Mouse (Mus musculus): Measurements from ENCODE around the gene Ube2k. TPM values are rescaled to one million over a fixed set of nuclear protein-coding genes. Genes with fewer than 3 reads are reported as not detected.
"Not testable (repeated sequence)": the region's sequence is repeated elsewhere in the genome, so short reads cannot be mapped to it uniquely, and the experiment has no call there.

Gene Ube2k
- total RNA-seq (2014; fragmentation: Nextera tagmentation) (151 and 175 TPM in 2 replicates), total RNA-seq (2017) (34.3 and 49.7 TPM in 2 replicates)

DNA sequence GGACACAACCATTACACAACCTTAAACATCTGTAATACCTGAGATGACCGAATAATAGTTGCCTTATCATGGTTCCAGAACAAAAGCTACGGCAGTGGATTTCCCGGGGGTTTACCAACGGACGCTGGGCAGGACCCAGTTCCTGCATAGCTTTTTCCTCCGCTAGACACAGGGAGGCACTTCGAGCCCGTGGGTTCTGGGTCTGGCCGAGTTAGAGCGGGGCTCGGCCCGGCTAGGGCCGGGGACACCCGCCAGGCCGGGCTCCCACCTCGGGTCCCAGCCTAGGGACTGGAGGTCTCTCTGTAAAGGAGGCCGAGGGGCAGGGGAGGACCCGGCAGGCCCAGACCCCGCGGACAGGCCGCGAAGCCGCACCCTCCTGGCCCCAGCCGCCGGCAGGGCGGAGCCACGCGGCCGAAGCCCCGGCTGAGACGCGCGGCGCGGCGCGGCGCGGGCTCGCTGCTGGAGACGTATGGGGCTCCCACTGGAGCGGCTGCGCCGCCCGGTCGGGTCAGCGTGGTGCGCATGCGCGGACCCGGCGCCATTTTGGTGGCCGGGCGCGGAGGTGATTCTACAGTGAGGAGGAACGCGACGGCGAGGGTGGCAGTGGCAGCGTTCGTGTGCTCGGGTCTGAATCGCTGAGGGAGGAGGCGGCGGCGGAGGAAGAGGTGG is at the start of gene Ube2k, which contains the start of gene Smim14:
TSS of gene Ube2k (plus strand) at position 483 of the 669 bp plus-strand sequence.
TSS of gene Smim14 (minus strand) at position 434 of the 669 bp plus-strand sequence.
- ATAC-seq (replicated peaks; ENCODE audit: poor library complexity, severe bottlenecking): peak; percentile 79

GRCm38 (mm10) chr5:65487381-65487780 is 49.7 kb upstream of the Ube2k start:
- ATAC-seq (replicated peaks; ENCODE audit: poor library complexity, severe bottlenecking): no peak

GRCm38 (mm10) chr5:65488725-65489124 is 48.3 kb upstream of the Ube2k start:
- no peak for ATAC-seq (replicated peaks; ENCODE audit: poor library complexity, severe bottlenecking)

- peak; percentile 39 for ATAC-seq (replicated peaks; ENCODE audit: poor library complexity, severe bottlenecking)
Observed at GRCm38 (mm10) chr5:65489830-65490229, 47.2 kb upstream of the Ube2k start.

GRCm38 (mm10) chr5:65491767-65492715 is 45.0 kb upstream of the Ube2k start:
- ATAC-seq (replicated peaks; ENCODE audit: poor library complexity, severe bottlenecking): peak; percentile 41

- peak; percentile 76 for ATAC-seq (replicated peaks; ENCODE audit: poor library complexity, severe bottlenecking)
Observed at GRCm38 (mm10) chr5:65492716-65493531, 44.1 kb upstream of the Ube2k start, which contains the start of gene Gm43552. TSS of gene Gm43552 (minus strand) at chr5:65492833.

DNA sequence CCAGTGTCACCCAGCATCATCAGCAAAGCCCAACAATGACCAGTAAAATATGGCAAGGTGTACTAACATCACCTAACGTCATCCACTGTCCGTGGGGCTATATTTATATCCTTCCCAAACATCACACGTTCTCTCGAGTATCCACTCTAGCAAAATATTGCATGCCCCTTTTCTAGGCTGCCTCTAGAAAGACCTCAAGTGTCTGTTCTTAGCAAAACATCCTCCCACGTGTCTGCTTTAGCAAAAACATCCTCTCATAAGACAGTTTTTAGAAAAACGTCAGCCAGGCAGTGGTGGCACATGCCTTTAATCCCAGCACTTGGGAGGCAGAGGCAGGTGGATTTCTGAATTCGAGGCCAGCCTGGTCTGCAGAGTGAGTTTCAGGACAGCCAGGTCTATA is 36.8 kb upstream of the Ube2k start:
- ATAC-seq (replicated peaks; ENCODE audit: poor library complexity, severe bottlenecking): no peak

GRCm38 (mm10) chr5:65501407-65501806 is 35.6 kb upstream of the Ube2k start:
- ATAC-seq (replicated peaks; ENCODE audit: poor library complexity, severe bottlenecking): no peak

- ATAC-seq (replicated peaks; ENCODE audit: poor library complexity, severe bottlenecking): peak; percentile 82
Observed at GRCm38 (mm10) chr5:65505786-65506185, 31.2 kb upstream of the Ube2k start.

DNA sequence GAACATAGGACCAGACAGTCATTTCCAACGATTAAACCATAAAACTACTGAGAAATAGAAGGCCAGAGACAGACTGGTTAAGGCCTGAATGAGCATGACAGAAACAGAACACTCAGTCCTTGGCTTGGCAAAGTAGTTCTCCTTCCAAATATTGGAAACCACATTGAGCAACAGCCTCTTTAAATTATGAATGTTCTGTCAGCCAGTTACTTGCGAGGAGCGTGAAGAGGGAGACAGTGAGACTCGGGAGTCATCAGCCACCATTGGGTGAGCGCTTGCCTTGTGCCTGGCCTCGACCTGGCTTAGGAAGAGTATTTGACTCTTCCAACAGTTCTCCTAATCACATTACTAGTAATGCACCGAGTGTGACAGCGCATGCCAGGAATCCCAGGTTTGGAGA is 28.6 kb upstream of the Ube2k start:
- peak; percentile 62 for ATAC-seq (replicated peaks; ENCODE audit: poor library complexity, severe bottlenecking)

DNA sequence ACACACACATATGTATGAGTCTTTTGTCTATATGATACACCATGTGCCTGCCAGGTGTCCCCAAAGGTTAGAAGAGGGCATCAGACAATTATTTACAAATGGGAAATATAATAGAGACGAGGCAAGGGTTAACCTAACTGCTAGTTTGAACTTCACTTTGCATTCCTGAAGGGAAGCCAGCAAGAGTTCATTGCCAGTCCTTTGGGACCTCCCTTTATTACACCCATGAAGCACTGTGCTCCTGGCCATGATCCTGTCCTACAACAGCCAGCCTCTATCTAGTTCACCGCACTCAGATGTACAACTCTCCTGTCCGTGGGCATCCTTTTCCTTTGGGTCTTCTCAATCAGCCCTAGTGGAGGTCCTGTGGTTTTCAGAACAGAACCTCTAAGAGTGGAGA is 23.5 kb upstream of the Ube2k start:
- no peak for ATAC-seq (replicated peaks; ENCODE audit: poor library complexity, severe bottlenecking)

DNA sequence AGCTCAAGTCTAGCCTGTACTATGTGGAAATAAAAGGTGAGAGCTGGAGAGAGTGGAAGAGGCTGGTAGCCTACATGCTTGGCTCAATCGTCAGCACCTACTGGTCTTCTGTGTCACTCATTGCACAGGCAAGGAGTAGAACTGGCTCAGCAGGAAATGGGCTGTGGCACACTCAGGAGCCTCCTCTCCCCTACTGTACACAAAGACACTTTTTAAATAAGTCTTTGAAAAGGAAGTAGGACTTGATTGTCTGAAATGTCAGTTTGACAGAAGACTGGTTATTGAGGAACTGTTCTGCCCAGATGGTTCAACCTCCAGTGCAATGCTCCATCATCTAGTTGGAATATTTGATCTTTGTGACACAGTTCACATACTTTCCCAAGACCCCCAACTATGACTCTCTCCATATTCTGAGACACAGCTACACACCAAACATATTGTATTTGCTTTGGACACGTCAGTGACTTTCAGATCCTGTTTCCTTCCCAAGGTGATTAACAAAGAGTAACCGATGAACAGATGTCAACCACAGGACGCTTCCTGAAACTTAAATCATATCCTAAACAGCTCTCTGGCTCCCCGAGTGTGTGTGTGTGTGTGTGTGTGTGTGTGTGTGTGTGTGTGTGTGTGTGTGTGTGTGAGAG is 22.3 kb upstream of the Ube2k start:
- peak; percentile 93 for ATAC-seq (replicated peaks; ENCODE audit: poor library complexity, severe bottlenecking)

- peak; percentile 67; the same call in 1 of the 2 replicates for ATAC-seq (replicated peaks; ENCODE audit: poor library complexity, severe bottlenecking)
Observed at GRCm38 (mm10) chr5:65521803-65522202, 15.2 kb upstream of the Ube2k start.

DNA sequence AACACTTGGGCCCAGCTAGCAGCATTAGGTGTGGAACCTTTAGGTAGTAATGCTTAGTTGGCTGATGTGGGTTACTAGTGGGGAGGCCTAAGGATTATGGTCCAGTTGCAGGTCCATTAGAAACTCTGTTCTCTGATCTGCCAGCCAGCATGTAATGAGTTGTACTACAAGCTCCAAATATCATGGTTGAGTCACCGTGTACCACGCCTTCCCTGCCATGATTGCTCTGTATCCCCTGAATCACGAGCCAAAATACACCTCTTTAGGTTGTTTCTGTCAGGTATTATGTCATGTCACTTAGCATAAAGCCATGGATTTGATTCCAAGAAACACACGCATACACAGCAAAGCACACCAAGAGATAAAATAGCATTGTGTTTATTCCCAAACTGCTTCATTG is 12.2 kb upstream of the Ube2k start:
- ATAC-seq (replicated peaks; ENCODE audit: poor library complexity, severe bottlenecking): no peak

DNA sequence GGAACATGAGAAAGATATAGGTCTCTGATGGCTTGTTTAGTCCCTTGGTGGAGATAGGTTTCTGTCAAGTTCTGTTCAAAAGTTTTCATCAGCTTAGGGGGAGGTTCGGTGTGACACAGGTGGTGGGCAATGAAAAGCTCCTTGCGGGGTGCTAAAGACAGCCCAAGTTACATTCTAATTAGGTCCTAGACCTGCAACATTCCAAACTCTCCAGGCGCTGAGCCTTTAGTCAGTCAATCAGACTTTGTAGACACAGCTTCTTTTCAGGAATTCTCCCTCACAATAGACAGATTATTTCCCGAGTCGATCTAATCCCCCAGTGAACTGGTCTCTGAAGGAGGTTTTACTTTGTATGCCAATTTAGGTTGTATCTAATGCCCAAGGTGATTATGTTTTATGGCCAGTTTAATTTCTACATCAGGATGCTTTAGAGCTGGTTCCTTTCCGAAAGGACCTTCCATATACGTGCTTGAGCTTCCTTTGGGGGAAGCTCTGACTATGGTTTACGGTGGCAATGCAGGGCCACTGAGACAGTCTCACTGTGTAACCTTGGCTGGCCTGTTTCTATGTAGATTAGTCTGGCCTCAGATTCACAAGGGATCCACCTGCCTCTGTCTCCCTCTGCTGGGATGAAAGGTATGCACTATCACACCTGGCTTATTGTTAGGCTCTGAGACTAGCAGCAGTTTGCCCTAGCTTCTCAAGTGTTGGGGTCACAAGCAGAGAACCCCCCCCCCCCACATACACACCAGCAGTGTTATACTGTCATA is 11.2 kb upstream of the Ube2k start:
- no peak for ATAC-seq (replicated peaks; ENCODE audit: poor library complexity, severe bottlenecking)

- ATAC-seq (replicated peaks; ENCODE audit: poor library complexity, severe bottlenecking): no peak
Observed at GRCm38 (mm10) chr5:65531283-65531682, 5.8 kb upstream of the Ube2k start.

DNA sequence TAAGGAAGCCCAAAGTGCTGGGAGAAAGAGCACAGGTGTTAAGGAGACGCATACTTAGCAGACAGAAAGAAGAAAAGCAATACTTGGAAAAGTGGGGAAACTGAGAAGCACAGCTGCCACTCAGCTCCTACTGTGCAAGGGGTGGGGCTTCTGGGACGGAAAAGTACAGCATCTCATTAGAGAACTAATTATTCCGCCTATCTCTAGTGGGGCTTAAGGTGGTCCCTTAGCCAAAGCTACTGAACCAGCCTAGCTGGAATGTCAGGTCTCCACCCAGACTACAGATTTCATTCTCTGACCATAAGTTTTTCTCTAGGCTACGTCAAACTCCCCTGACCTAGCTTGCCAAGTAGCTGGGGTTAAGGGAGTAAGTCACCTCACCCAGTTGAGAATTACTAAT is 2.5 kb upstream of the Ube2k start:
- no peak for ATAC-seq (replicated peaks; ENCODE audit: poor library complexity, severe bottlenecking)

- ATAC-seq (replicated peaks; ENCODE audit: poor library complexity, severe bottlenecking): peak; percentile 21; the same call in 1 of the 2 replicates
Observed at GRCm38 (mm10) chr5:65535457-65536067, 1.5 kb upstream of the Ube2k start.

GRCm38 (mm10) chr5:65536068-65536465 is 966 bp upstream of the Ube2k start:
- ATAC-seq (replicated peaks; ENCODE audit: poor library complexity, severe bottlenecking): not testable (repeated sequence)
